Mouse (Mus musculus) lung, postnatal 0 days (tissue): ENCODE data around the gene Spock1. TPM values are rescaled to one million over a fixed set of nuclear protein-coding genes. Genes with fewer than 3 reads are reported as not detected.

Experiments used
- ATAC-seq: fragments of 200-750 bp; cut with Nextera tagmentation; 2 replicates; pipeline ENCODE4 v1.8.0; 2017; ENCODE audit warnings: moderate library complexity
- DNase-seq: peaks from one replicate; pipeline ENCODE4 v3.0.0-alpha.2; 2016; ENCODE audit warnings: low spot score
- H3K27ac ChIP-seq: fragments of 300-500 bp; sonication (generic); 2 replicates; pipeline ENCODE4 v1.5.1; 2014; ENCODE audit warnings: antibody characterized with exemption, mild to moderate bottlenecking, low read length, mixed read lengths
- H3K27me3 ChIP-seq: fragments of 300-500 bp; sonication (generic); replicated peaks from 2 replicates; pipeline ENCODE4 v1.6.1; 2014; ENCODE audit warnings: low read length, mixed read lengths; ENCODE audit not compliant: insufficient read depth
- H3K36me3 ChIP-seq: fragments of 300-500 bp; sonication (generic); 2 replicates; pipeline ENCODE4 v1.6.1; 2014; ENCODE audit warnings: low read length, mixed read lengths; ENCODE audit not compliant: insufficient read depth
- H3K4me1 ChIP-seq: fragments of 300-500 bp; sonication (generic); 2 replicates; pipeline ENCODE4 v1.6.1; 2014; ENCODE audit warnings: antibody characterized with exemption, low read depth, low read length, mixed read lengths; ENCODE audit not compliant: insufficient read depth
- H3K4me2 ChIP-seq: fragments of 300-500 bp; sonication (generic); replicated peaks from 2 replicates; pipeline ENCODE4 v1.6.1; 2014; ENCODE audit warnings: low read depth, mild to moderate bottlenecking, low read length, moderate library complexity, mixed read lengths
- H3K4me3 ChIP-seq: fragments of 300-500 bp; sonication (generic); 2 replicates; pipeline ENCODE4 v1.5.1; 2014; ENCODE audit warnings: low read depth, low read length
- H3K9ac ChIP-seq: fragments of 300-500 bp; sonication (generic); replicated peaks from 2 replicates; pipeline ENCODE4 v1.6.1; 2014; ENCODE audit warnings: low read depth, mild to moderate bottlenecking
- H3K9me3 ChIP-seq: fragments of 300-500 bp; sonication (generic); 2 replicates; pipeline ENCODE4 v1.6.1; 2016; ENCODE audit warnings: low read length, mixed read lengths
- CTCF ChIP-seq: IDR thresholded peaks from 2 replicates; pipeline ENCODE4 v1.5.1; 2016; ENCODE audit warnings: antibody characterized with exemption, mild to moderate bottlenecking
- EP300 ChIP-seq: IDR thresholded peaks from 2 replicates; pipeline ENCODE4 v1.6.1; 2016; ENCODE audit warnings: antibody characterized with exemption, mild to moderate bottlenecking, control low read depth
- WGBS: fragments of 180-500 bp; shearing (Covaris S2); extraction: QIAGEN DNeasy Blood & Tissue Kit; methylation state at CpG from one replicate; pipeline ENCODE4 v1.1.7; 2014; 5-methylcytosine and 5-hydroxymethylcytosine counted together
- polyA plus RNA-seq: library from polyadenylated mRNA; unstranded; fragments of >200 nt; fragmentation: Nextera tagmentation; extraction: Ambion mirVana; gene quantifications from 2 replicates; pipeline ENCODE4 v1.2.1, GENCODE M21; 2015

The Spock1 gene
- polyA plus RNA-seq, 1 experiment from 2014 or later, result 0.45 TPM

- Histone ChIP-seq H3K4me2 (no peak overlapping the region), H3K9me3 (no peaks in the 10 kb centered on the region), H3K27ac (no peak overlapping the region), H3K4me3 (no peak overlapping the region), H3K27me3 (no peaks in the 10 kb centered on the region), H3K36me3 (no peaks in the 10 kb centered on the region), H3K4me1 (no peaks in the 10 kb centered on the region), H3K9ac (no peak overlapping the region)
- TF ChIP-seq EP300 (no peak), CTCF (no peak)
- whole genome bisulfite sequencing, result 76% methylated on average over 5 of the region's 5 CpGs
- no peak for ATAC-seq
- DNase-seq, result no peak
Observed at GRCm38 (mm10) chr13:57418781-57419180, 489.4 kb downstream of the Spock1 start.

GRCm38 (mm10) chr13:57414716-57415115 is 493.4 kb downstream of the Spock1 start:
- no peaks in the 10 kb centered on the region for H3K36me3 ChIP-seq
- no peak for DNase-seq
- H3K27me3 ChIP-seq, result no peaks in the 10 kb centered on the region
- H3K4me3 ChIP-seq, result no peak overlapping the region
- H3K9ac ChIP-seq, result no peak overlapping the region
- ATAC-seq, result no peak
- no peak overlapping the region for H3K27ac ChIP-seq
- no peaks in the 10 kb centered on the region for H3K9me3 ChIP-seq
- TF ChIP-seq CTCF, result no peak
- TF ChIP-seq EP300, result no peak
- WGBS, result 88% methylated on average over 1 of the region's 1 CpGs
- no peaks in the 10 kb centered on the region for H3K4me1 ChIP-seq
- no peak overlapping the region for H3K4me2 ChIP-seq

GRCm38 (mm10) chr13:57407666-57408065 is 500.5 kb downstream of the Spock1 start:
- H3K27ac ChIP-seq, result no peak overlapping the region
- no peaks in the 10 kb centered on the region for H3K4me1 ChIP-seq
- H3K36me3 ChIP-seq, result no peaks in the 10 kb centered on the region
- ATAC-seq (no peak), DNase-seq (no peak)
- H3K27me3 ChIP-seq, result no peaks in the 10 kb centered on the region
- H3K4me2 ChIP-seq, result no peak overlapping the region
- no peak overlapping the region for H3K9ac ChIP-seq
- WGBS, result 83% methylated on average over 4 of the region's 4 CpGs
- H3K9me3 ChIP-seq, result no peaks in the 10 kb centered on the region
- H3K4me3 ChIP-seq, result no peak overlapping the region
- no peak for TF ChIP-seq EP300
- no peak for TF ChIP-seq CTCF

GRCm38 (mm10) chr13:57402386-57402785 is 505.7 kb downstream of the Spock1 start:
- H3K4me1 ChIP-seq, result no peaks in the 10 kb centered on the region
- no peak for ATAC-seq
- no peak overlapping the region for H3K9ac ChIP-seq
- H3K27ac ChIP-seq, result no peak overlapping the region
- TF ChIP-seq CTCF (no peak), EP300 (no peak)
- no peaks in the 10 kb centered on the region for H3K27me3 ChIP-seq
- no peak overlapping the region for H3K4me2 ChIP-seq
- 79% methylated on average over 7 of the region's 7 CpGs for WGBS
- no peaks in the 10 kb centered on the region for H3K9me3 ChIP-seq
- H3K4me3 ChIP-seq, result no peak overlapping the region
- no peaks in the 10 kb centered on the region for H3K36me3 ChIP-seq
- DNase-seq, result no peak

- Histone ChIP-seq H3K4me3 (no peak overlapping the region), H3K4me1 (no peaks in the 10 kb centered on the region), H3K27me3 (no peaks in the 10 kb centered on the region), H3K9me3 (no peaks in the 10 kb centered on the region), H3K4me2 (no peak overlapping the region), H3K36me3 (no peaks in the 10 kb centered on the region), H3K27ac (no peak overlapping the region), H3K9ac (no peak overlapping the region)
- TF ChIP-seq EP300, result no peak
- TF ChIP-seq CTCF, result no peak
- ATAC-seq, result no peak
- no peak for DNase-seq
- WGBS, result 81% methylated on average over 14 of the region's 14 CpGs
Observed at GRCm38 (mm10) chr13:57372141-57372700, 535.9 kb downstream of the Spock1 start.

Other genes starting within 250 kb of the Spock1 start
- gene Klhl3, start 205.3 kb upstream of the Spock1 start, polyA plus RNA-seq, result 2.7 and 3.9 TPM in 2 replicates
- gene Hnrnpa0, start 220.2 kb upstream of the Spock1 start, polyA plus RNA-seq, result 29.6 and 33.1 TPM in 2 replicates
- 40.5 and 43.5 TPM in 2 replicates for gene Idnk, start 249.3 kb upstream of the Spock1 start, polyA plus RNA-seq